Mouse (Mus musculus): ENCODE measurements at regions not wholly inside any gene's neighbourhood (a gene's known extent, or its start where the extent isn't known, plus 50 kb on each side); places are given as distances from the start of the nearest gene placed in this dataset.

DNA sequence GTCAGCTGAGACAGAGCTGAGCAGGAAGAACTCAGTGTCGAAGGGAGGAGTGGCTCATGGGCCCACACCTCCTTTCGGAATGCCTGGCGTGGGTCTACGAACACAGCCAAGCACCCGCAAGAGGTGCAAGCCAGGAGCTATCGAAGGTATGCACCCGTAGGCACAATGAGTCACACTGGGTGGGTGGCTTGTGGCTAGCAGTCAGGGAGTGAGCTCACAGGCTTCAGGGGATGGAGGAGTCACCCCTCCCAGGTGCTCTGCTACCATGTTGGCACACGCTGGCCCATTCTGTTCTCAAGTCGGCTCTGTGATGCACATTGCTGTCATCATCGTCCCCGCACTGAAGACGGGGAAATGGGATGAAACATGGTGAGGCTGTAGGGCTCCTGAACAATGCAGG, 115.7 kb downstream of the Tle3 start:
- H3K27ac ChIP-seq: no peak overlapping the region
- H3K4me2 ChIP-seq (ENCODE audit: low read depth): no peak overlapping the region
- H3K27me3 ChIP-seq (ENCODE audit: control insufficient read depth, insufficient read depth, low read length): no peaks in the 10 kb centered on the region; the same call in 1 of the 2 replicates
- H3K4me3 ChIP-seq (ENCODE audit: insufficient read depth in 1 of 2, low read depth in 2 of 2, low read length in 2 of 2): no peak overlapping the region
- no peaks in the 10 kb centered on the region for H3K36me3 ChIP-seq (replicated peaks; ENCODE audit: control insufficient read depth, insufficient read depth, low read depth)
- no peak for TF ChIP-seq CTCF (IDR thresholded peaks at IDR 0.05; ENCODE audit: low read depth)
- no peak for TF ChIP-seq EP300 (IDR thresholded peaks at IDR 0.05; ENCODE audit: low read depth)
- H3K9ac ChIP-seq (replicated peaks): no peak overlapping the region
- H3K4me1 ChIP-seq (replicated peaks; ENCODE audit: control insufficient read depth in 2 of 2, insufficient read depth in 2 of 2, low read length in 1 of 2): no peaks in the 10 kb centered on the region
- ATAC-seq (ENCODE audit: insufficient read depth) (no peak), DNase-seq (ENCODE audit: low read depth in 3 of 3, low spot score in 3 of 3) (no peak)
- WGBS (ENCODE audit: insufficient replicate concordance): 85% methylated on average over 12 of the region's 12 CpGs
- H3K9me3 ChIP-seq (ENCODE audit: control insufficient read depth, low read length): no peaks in the 10 kb centered on the region

DNA sequence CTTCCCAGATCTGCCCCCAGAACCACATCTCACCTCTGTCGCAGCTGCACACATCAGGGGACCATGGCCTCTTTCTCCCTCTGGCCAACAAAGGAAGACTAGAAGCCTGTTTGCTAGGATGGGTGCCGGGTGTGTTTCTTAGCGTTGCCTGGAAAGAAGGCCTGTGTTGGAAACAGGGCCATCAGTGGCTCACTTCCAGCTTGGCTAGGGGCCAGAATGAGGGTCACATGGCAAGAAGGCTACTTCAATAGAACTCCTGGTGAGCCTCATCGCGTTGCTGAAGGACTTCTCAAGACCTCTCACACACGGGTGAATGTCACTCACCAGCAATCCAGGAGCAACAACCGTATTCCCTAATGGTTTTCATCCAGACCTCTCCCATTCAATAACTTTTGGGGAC, 115.0 kb downstream of the Tle3 start:
- Histone ChIP-seq H3K4me3 (ENCODE audit: insufficient read depth in 1 of 2, low read depth in 2 of 2, low read length in 2 of 2) (no peak overlapping the region), H3K9ac (replicated peaks) (no peak overlapping the region), H3K36me3 (replicated peaks; ENCODE audit: control insufficient read depth, insufficient read depth, low read depth) (no peaks in the 10 kb centered on the region), H3K27ac (no peak overlapping the region), H3K9me3 (ENCODE audit: control insufficient read depth, low read length) (no peaks in the 10 kb centered on the region), H3K4me1 (replicated peaks; ENCODE audit: control insufficient read depth in 2 of 2, insufficient read depth in 2 of 2, low read length in 1 of 2) (no peaks in the 10 kb centered on the region), H3K27me3 (ENCODE audit: control insufficient read depth, insufficient read depth, low read length) (no peaks in the 10 kb centered on the region; the same call in 1 of the 2 replicates), H3K4me2 (ENCODE audit: low read depth) (no peak overlapping the region)
- TF ChIP-seq EP300 (IDR thresholded peaks at IDR 0.05; ENCODE audit: low read depth) (no peak), CTCF (IDR thresholded peaks at IDR 0.05; ENCODE audit: low read depth) (no peak)
- DNase-seq (ENCODE audit: low read depth in 3 of 3, low spot score in 3 of 3): no peak
- 65% methylated on average over 7 of the region's 7 CpGs for WGBS (ENCODE audit: insufficient replicate concordance)
- no peak for ATAC-seq (ENCODE audit: insufficient read depth)

DNA sequence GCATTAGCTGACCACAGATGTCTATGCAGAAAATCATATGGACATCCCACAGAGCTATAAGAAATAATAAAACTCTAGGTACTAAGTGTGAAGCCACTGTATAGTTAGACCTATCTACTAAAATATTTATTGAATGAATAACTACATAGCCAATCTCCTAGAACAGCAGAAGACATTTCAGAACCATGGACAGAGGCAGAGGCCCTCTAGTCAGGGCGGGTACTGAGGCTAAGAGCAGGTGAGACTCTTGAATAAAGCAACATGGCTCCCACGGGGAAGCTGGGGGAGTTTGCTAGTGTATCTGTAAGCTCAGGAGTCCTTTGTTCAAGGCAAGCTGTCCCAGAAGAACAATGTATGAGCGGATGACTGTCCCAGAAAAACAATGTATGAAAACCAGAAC, 112.2 kb downstream of the Tle3 start:
- TF ChIP-seq EP300 (IDR thresholded peaks at IDR 0.05; ENCODE audit: low read depth) (no peak), CTCF (IDR thresholded peaks at IDR 0.05; ENCODE audit: low read depth) (no peak)
- DNase-seq (ENCODE audit: low read depth in 3 of 3, low spot score in 3 of 3) (peak in 2 of 3 experiments; percentile 3 to 10), ATAC-seq (ENCODE audit: insufficient read depth) (no peak)
- Histone ChIP-seq H3K9ac (replicated peaks) (no peak overlapping the region), H3K27me3 (ENCODE audit: control insufficient read depth, insufficient read depth, low read length) (no peaks in the 10 kb centered on the region; the same call in 1 of the 2 replicates), H3K4me2 (ENCODE audit: low read depth) (no peak overlapping the region), H3K9me3 (ENCODE audit: control insufficient read depth, low read length) (no peaks in the 10 kb centered on the region), H3K27ac (no peak overlapping the region), H3K4me1 (replicated peaks; ENCODE audit: control insufficient read depth in 2 of 2, insufficient read depth in 2 of 2, low read length in 1 of 2) (no peaks in the 10 kb centered on the region), H3K36me3 (replicated peaks; ENCODE audit: control insufficient read depth, insufficient read depth, low read depth) (no peaks in the 10 kb centered on the region), H3K4me3 (ENCODE audit: insufficient read depth in 1 of 2, low read depth in 2 of 2, low read length in 2 of 2) (no peak overlapping the region)
- WGBS (ENCODE audit: insufficient replicate concordance): 18% methylated on average over 3 of the region's 3 CpGs

DNA sequence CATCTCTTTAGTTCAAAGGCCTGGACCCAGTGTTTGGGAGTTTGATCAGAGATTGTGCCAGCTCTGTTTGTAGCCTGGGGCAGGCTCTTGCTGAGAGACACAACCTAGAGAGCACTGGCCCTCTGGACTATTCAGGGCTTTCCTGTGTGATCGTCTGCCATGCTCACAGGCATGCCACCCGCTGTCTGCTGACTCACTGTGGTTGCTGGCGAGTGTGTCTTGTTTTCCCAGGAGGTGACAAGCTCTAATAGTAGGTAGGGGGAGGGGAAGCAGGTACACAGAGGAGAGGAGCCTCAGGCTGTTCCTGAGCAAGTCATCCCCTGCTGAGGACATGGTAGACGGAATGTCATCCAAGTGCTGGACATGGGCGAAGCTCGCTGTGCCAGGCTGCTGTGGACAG, 107.5 kb downstream of the Tle3 start:
- no peaks in the 10 kb centered on the region for H3K27me3 ChIP-seq (ENCODE audit: control insufficient read depth, insufficient read depth, low read length)
- no peak overlapping the region for H3K27ac ChIP-seq
- no peak overlapping the region for H3K4me3 ChIP-seq (ENCODE audit: insufficient read depth in 1 of 2, low read depth in 2 of 2, low read length in 2 of 2)
- H3K9ac ChIP-seq (replicated peaks): no peak overlapping the region
- TF ChIP-seq CTCF (IDR thresholded peaks at IDR 0.05; ENCODE audit: low read depth) (no peak), EP300 (IDR thresholded peaks at IDR 0.05; ENCODE audit: low read depth) (no peak)
- DNase-seq (ENCODE audit: low read depth in 3 of 3, low spot score in 3 of 3) (no peak), ATAC-seq (ENCODE audit: insufficient read depth) (no peak)
- H3K36me3 ChIP-seq (replicated peaks; ENCODE audit: control insufficient read depth, insufficient read depth, low read depth): no peaks in the 10 kb centered on the region
- 30% methylated on average over 6 of the region's 6 CpGs for WGBS (ENCODE audit: insufficient replicate concordance)
- no peak overlapping the region for H3K4me2 ChIP-seq (ENCODE audit: low read depth)
- no peaks in the 10 kb centered on the region for H3K4me1 ChIP-seq (replicated peaks; ENCODE audit: control insufficient read depth in 2 of 2, insufficient read depth in 2 of 2, low read length in 1 of 2)
- H3K9me3 ChIP-seq (ENCODE audit: control insufficient read depth, low read length): no peaks in the 10 kb centered on the region

DNA sequence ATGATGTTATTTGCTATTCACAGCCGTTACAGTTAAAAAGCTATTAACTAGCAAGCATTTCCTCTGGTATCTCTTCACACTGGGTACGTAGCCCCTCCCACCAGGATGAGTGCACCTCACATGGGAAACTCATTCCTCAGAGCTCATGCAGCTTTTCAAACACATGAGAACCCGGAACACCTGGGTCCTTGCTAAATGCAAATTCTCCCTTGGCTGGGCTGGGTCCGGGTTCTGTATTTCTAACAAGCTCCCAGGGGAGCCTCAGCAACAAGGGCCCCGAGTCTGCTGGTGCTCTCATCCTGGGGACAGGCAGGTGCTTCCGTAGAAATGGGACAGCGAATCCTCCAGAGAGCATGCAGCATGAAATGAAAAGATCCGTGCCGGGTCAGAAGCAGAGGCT, 106.7 kb downstream of the Tle3 start:
- H3K4me3 ChIP-seq (ENCODE audit: insufficient read depth in 1 of 2, low read depth in 2 of 2, low read length in 2 of 2): no peak overlapping the region
- no peak for ATAC-seq (ENCODE audit: insufficient read depth)
- H3K27me3 ChIP-seq (ENCODE audit: control insufficient read depth, insufficient read depth, low read length): no peaks in the 10 kb centered on the region
- H3K27ac ChIP-seq: no peak overlapping the region
- H3K9ac ChIP-seq (replicated peaks): no peak overlapping the region
- DNase-seq (ENCODE audit: low read depth in 3 of 3, low spot score in 3 of 3): no peak
- H3K4me1 ChIP-seq (replicated peaks; ENCODE audit: control insufficient read depth in 2 of 2, insufficient read depth in 2 of 2, low read length in 1 of 2): no peaks in the 10 kb centered on the region
- H3K36me3 ChIP-seq (replicated peaks; ENCODE audit: control insufficient read depth, insufficient read depth, low read depth): no peaks in the 10 kb centered on the region
- H3K4me2 ChIP-seq (ENCODE audit: low read depth): no peak overlapping the region
- WGBS (ENCODE audit: insufficient replicate concordance): 33% methylated on average over 9 of the region's 9 CpGs
- TF ChIP-seq CTCF (IDR thresholded peaks at IDR 0.05; ENCODE audit: low read depth) (no peak), EP300 (IDR thresholded peaks at IDR 0.05; ENCODE audit: low read depth) (no peak)
- no peaks in the 10 kb centered on the region for H3K9me3 ChIP-seq (ENCODE audit: control insufficient read depth, low read length)
